Mouse (Mus musculus): ENCODE results near the gene Cxcr5. TPM values are rescaled to one million over a fixed set of nuclear protein-coding genes. Genes with fewer than 3 reads are reported as not detected.

Gene Cxcr5
- polyA plus RNA-seq, 1 experiment from 2014 or later = 0.48 TPM

DNA sequence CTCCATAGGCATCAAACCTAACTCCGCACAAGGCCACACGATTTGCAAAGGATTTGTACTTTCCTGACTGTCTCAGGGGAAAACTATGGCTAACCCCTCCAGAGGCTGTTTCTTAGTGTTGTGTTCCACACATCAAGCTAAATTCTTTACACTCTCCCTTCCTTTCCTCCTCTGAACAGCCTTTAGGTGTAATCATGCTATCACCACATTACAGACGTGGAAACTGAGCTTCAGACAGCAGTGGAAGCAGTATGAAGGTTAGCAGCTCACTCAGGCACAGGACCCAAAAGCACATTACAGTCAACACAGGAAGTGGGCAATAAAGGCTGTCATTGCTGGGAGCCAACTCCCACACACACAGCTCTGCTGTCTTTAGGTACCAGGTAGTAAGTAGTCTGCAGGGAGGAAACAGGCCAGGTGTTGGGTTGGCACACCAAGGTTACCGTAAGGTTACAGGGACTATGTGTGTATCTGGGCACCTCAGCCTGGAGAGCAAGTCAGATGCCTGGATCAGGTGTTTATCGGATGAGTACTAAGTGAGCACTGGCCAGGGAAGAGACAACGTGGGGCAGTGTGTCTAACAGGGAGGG lies 28.6 kb downstream of the Cxcr5 start:
- Histone ChIP-seq H3K27ac (ENCODE audit: low read depth, low read length) (no peak overlapping the region), H3K4me1 (replicated peaks; ENCODE audit: control insufficient read depth, insufficient read depth, low read length) (no peaks in the 10 kb centered on the region), H3K9me3 (ENCODE audit: control insufficient read depth, low read length) (no peaks in the 10 kb centered on the region), H3K4me3 (ENCODE audit: low read depth, low read length) (no peak overlapping the region), H3K4me2 (replicated peaks; ENCODE audit: low read depth, low read length) (no peak overlapping the region), H3K36me3 (ENCODE audit: control insufficient read depth, insufficient read depth, low read length) (no peaks in the 10 kb centered on the region), H3K27me3 (ENCODE audit: control insufficient read depth, insufficient read depth, low read length) (no peaks in the 10 kb centered on the region), H3K9ac (ENCODE audit: low read depth, low read length) (no peak overlapping the region)
- ATAC-seq (ENCODE audit: low FRiP score) = no peak
- DNase-seq (ENCODE audit: low spot score) = no peak
- 88% methylated on average over 6 of the region's 6 CpGs for WGBS

DNA sequence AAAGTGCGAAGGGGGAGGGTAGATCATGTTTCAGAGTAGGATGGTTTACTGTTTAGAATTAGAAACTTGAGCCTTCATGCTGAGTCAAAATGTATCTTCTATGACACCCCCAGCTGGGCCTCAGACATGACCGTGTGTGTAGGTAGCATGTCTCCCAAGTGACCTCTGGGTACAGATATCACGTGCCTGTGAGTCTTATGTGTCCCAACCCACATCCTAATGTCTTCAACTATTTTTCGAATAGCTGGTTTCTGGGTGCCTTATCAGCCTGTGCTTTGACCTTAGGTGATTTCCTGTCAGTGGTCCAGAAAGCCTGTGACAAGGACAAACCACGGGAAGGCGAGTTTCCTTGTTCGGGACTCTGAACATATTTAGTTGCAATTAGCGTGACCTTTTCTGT lies 33.3 kb downstream of the Cxcr5 start:
- WGBS = 81% methylated on average over 8 of the region's 8 CpGs
- ATAC-seq (ENCODE audit: low FRiP score) (no peak), DNase-seq (ENCODE audit: low spot score) (no peak)

GRCm38 (mm10) chr9:44526337-44527112 lies 35.2 kb downstream of the Cxcr5 start:
- Histone ChIP-seq H3K9ac (ENCODE audit: low read depth, low read length) (no peak overlapping the region), H3K27ac (ENCODE audit: low read depth, low read length) (no peak overlapping the region), H3K4me3 (ENCODE audit: low read depth, low read length) (no peak overlapping the region), H3K27me3 (ENCODE audit: control insufficient read depth, insufficient read depth, low read length) (no peaks in the 10 kb centered on the region), H3K9me3 (ENCODE audit: control insufficient read depth, low read length) (no peaks in the 10 kb centered on the region), H3K4me2 (replicated peaks; ENCODE audit: low read depth, low read length) (no peak overlapping the region), H3K36me3 (ENCODE audit: control insufficient read depth, insufficient read depth, low read length) (no peaks in the 10 kb centered on the region), H3K4me1 (replicated peaks; ENCODE audit: control insufficient read depth, insufficient read depth, low read length) (no peaks in the 10 kb centered on the region)
- DNase-seq (ENCODE audit: low spot score) = no peak
- no peak for ATAC-seq (ENCODE audit: low FRiP score)
- 56% methylated on average over 9 of the region's 9 CpGs for WGBS

More for the DNA sequence above, 33.3 kb downstream of the Cxcr5 start:
- Histone ChIP-seq H3K27ac (ENCODE audit: low read depth, low read length) (no peak overlapping the region), H3K27me3 (ENCODE audit: control insufficient read depth, insufficient read depth, low read length) (no peaks in the 10 kb centered on the region), H3K9ac (ENCODE audit: low read depth, low read length) (no peak overlapping the region), H3K4me3 (ENCODE audit: low read depth, low read length) (no peak overlapping the region), H3K9me3 (ENCODE audit: control insufficient read depth, low read length) (no peaks in the 10 kb centered on the region), H3K4me2 (replicated peaks; ENCODE audit: low read depth, low read length) (no peak overlapping the region), H3K36me3 (ENCODE audit: control insufficient read depth, insufficient read depth, low read length) (no peaks in the 10 kb centered on the region), H3K4me1 (replicated peaks; ENCODE audit: control insufficient read depth, insufficient read depth, low read length) (no peaks in the 10 kb centered on the region)

DNA sequence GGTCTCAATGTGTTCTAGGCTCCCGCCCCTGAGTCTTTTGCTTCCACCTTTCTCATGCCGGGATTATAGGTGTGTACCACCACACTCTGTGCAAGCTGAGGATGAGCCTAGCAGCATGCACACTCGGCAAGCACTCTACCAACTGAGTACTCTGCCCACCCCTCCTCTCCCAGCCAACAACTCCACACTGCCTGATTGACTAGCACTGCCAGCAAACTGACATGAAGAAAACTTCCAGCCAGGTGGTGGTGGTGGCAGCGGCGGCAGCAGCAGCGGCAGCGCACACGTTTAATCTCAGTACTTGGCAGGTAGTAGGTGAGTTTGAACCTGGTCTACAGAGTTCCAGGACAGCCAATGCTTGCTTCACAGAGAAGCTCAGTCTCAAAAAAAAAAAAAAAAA lies 36.1 kb downstream of the Cxcr5 start:
- no peak overlapping the region for H3K4me2 ChIP-seq (replicated peaks; ENCODE audit: low read depth, low read length)
- no peaks in the 10 kb centered on the region for H3K4me1 ChIP-seq (replicated peaks; ENCODE audit: control insufficient read depth, insufficient read depth, low read length)
- 84% methylated on average over 8 of the region's 8 CpGs for WGBS
- H3K27ac ChIP-seq (ENCODE audit: low read depth, low read length) = no peak overlapping the region
- no peak overlapping the region for H3K9ac ChIP-seq (ENCODE audit: low read depth, low read length)
- no peak overlapping the region for H3K4me3 ChIP-seq (ENCODE audit: low read depth, low read length)
- H3K27me3 ChIP-seq (ENCODE audit: control insufficient read depth, insufficient read depth, low read length) = no peaks in the 10 kb centered on the region
- H3K9me3 ChIP-seq (ENCODE audit: control insufficient read depth, low read length) = no peaks in the 10 kb centered on the region
- DNase-seq (ENCODE audit: low spot score) (no peak), ATAC-seq (ENCODE audit: low FRiP score) (no peak)
- no peaks in the 10 kb centered on the region for H3K36me3 ChIP-seq (ENCODE audit: control insufficient read depth, insufficient read depth, low read length)

GRCm38 (mm10) chr9:44525001-44525400 lies 36.7 kb downstream of the Cxcr5 start:
- H3K9ac ChIP-seq (ENCODE audit: low read depth, low read length) = no peak overlapping the region
- no peak overlapping the region for H3K4me2 ChIP-seq (replicated peaks; ENCODE audit: low read depth, low read length)
- H3K9me3 ChIP-seq (ENCODE audit: control insufficient read depth, low read length) = no peaks in the 10 kb centered on the region
- H3K4me3 ChIP-seq (ENCODE audit: low read depth, low read length) = no peak overlapping the region
- ATAC-seq (ENCODE audit: low FRiP score) (no peak), DNase-seq (ENCODE audit: low spot score) (no peak)
- H3K36me3 ChIP-seq (ENCODE audit: control insufficient read depth, insufficient read depth, low read length) = no peaks in the 10 kb centered on the region
- no peaks in the 10 kb centered on the region for H3K4me1 ChIP-seq (replicated peaks; ENCODE audit: control insufficient read depth, insufficient read depth, low read length)
- no peaks in the 10 kb centered on the region for H3K27me3 ChIP-seq (ENCODE audit: control insufficient read depth, insufficient read depth, low read length)
- WGBS = 80% methylated on average over 3 of the region's 3 CpGs
- no peak overlapping the region for H3K27ac ChIP-seq (ENCODE audit: low read depth, low read length)

GRCm38 (mm10) chr9:44524235-44524826 lies 37.3 kb downstream of the Cxcr5 start:
- DNase-seq (ENCODE audit: low spot score) (no peak), ATAC-seq (ENCODE audit: low FRiP score) (no peak)
- Histone ChIP-seq H3K4me1 (replicated peaks; ENCODE audit: control insufficient read depth, insufficient read depth, low read length) (no peaks in the 10 kb centered on the region), H3K27ac (ENCODE audit: low read depth, low read length) (no peak overlapping the region), H3K4me3 (ENCODE audit: low read depth, low read length) (no peak overlapping the region), H3K9me3 (ENCODE audit: control insufficient read depth, low read length) (no peaks in the 10 kb centered on the region), H3K4me2 (replicated peaks; ENCODE audit: low read depth, low read length) (no peak overlapping the region), H3K36me3 (ENCODE audit: control insufficient read depth, insufficient read depth, low read length) (no peaks in the 10 kb centered on the region), H3K27me3 (ENCODE audit: control insufficient read depth, insufficient read depth, low read length) (no peaks in the 10 kb centered on the region), H3K9ac (ENCODE audit: low read depth, low read length) (no peak overlapping the region)
- WGBS = 75% methylated on average over 5 of the region's 5 CpGs

- ATAC-seq (ENCODE audit: low FRiP score) (no peak), DNase-seq (ENCODE audit: low spot score) (no peak)
- H3K9ac ChIP-seq (ENCODE audit: low read depth, low read length) = no peak overlapping the region
- H3K27me3 ChIP-seq (ENCODE audit: control insufficient read depth, insufficient read depth, low read length) = no peaks in the 10 kb centered on the region
- H3K4me2 ChIP-seq (replicated peaks; ENCODE audit: low read depth, low read length) = no peak overlapping the region
- no peak overlapping the region for H3K27ac ChIP-seq (ENCODE audit: low read depth, low read length)
- 87% methylated on average over 5 of the region's 5 CpGs for WGBS
- no peaks in the 10 kb centered on the region for H3K4me1 ChIP-seq (replicated peaks; ENCODE audit: control insufficient read depth, insufficient read depth, low read length)
- H3K36me3 ChIP-seq (ENCODE audit: control insufficient read depth, insufficient read depth, low read length) = no peaks in the 10 kb centered on the region
- H3K9me3 ChIP-seq (ENCODE audit: control insufficient read depth, low read length) = no peaks in the 10 kb centered on the region
- no peak overlapping the region for H3K4me3 ChIP-seq (ENCODE audit: low read depth, low read length)
These were observed 38.0 kb downstream of the Cxcr5 start for GRCm38 (mm10) chr9:44523686-44524085.

GRCm38 (mm10) chr9:44521927-44522326 lies 39.8 kb downstream of the Cxcr5 start:
- Histone ChIP-seq H3K9ac (ENCODE audit: low read depth, low read length) (no peak overlapping the region), H3K9me3 (ENCODE audit: control insufficient read depth, low read length) (no peaks in the 10 kb centered on the region), H3K27ac (ENCODE audit: low read depth, low read length) (no peak overlapping the region), H3K4me3 (ENCODE audit: low read depth, low read length) (no peak overlapping the region), H3K4me2 (replicated peaks; ENCODE audit: low read depth, low read length) (no peak overlapping the region), H3K27me3 (ENCODE audit: control insufficient read depth, insufficient read depth, low read length) (no peaks in the 10 kb centered on the region), H3K36me3 (ENCODE audit: control insufficient read depth, insufficient read depth, low read length) (no peaks in the 10 kb centered on the region), H3K4me1 (replicated peaks; ENCODE audit: control insufficient read depth, insufficient read depth, low read length) (no peaks in the 10 kb centered on the region)
- DNase-seq (ENCODE audit: low spot score) = no peak
- no peak for ATAC-seq (ENCODE audit: low FRiP score)
- 78% methylated on average over 10 of the region's 10 CpGs for WGBS

- no peak overlapping the region for H3K27ac ChIP-seq (ENCODE audit: low read depth, low read length)
- no peak for DNase-seq (ENCODE audit: low spot score)
- H3K36me3 ChIP-seq (ENCODE audit: control insufficient read depth, insufficient read depth, low read length) = no peaks in the 10 kb centered on the region
- H3K9ac ChIP-seq (ENCODE audit: low read depth, low read length) = no peak overlapping the region
- WGBS = 84% methylated on average over 7 of the region's 7 CpGs
- H3K4me3 ChIP-seq (ENCODE audit: low read depth, low read length) = no peak overlapping the region
- ATAC-seq (ENCODE audit: low FRiP score) = no peak
- no peaks in the 10 kb centered on the region for H3K4me1 ChIP-seq (replicated peaks; ENCODE audit: control insufficient read depth, insufficient read depth, low read length)
- H3K4me2 ChIP-seq (replicated peaks; ENCODE audit: low read depth, low read length) = no peak overlapping the region
- H3K9me3 ChIP-seq (ENCODE audit: control insufficient read depth, low read length) = no peaks in the 10 kb centered on the region
- no peaks in the 10 kb centered on the region for H3K27me3 ChIP-seq (ENCODE audit: control insufficient read depth, insufficient read depth, low read length)
These were observed 43.6 kb downstream of the Cxcr5 start for GRCm38 (mm10) chr9:44518068-44518467.

Data from hindbrain, embryonic 11.5 days (tissue).